Mouse (Mus musculus) right cerebral cortex, postnatal 14 days (tissue): Measurements from ENCODE around the gene Mpo.

Experiments
- DNase-seq: peaks from one replicate; pipeline ENCODE4 v3.0.0; 2022

The Mpo gene

DNA sequence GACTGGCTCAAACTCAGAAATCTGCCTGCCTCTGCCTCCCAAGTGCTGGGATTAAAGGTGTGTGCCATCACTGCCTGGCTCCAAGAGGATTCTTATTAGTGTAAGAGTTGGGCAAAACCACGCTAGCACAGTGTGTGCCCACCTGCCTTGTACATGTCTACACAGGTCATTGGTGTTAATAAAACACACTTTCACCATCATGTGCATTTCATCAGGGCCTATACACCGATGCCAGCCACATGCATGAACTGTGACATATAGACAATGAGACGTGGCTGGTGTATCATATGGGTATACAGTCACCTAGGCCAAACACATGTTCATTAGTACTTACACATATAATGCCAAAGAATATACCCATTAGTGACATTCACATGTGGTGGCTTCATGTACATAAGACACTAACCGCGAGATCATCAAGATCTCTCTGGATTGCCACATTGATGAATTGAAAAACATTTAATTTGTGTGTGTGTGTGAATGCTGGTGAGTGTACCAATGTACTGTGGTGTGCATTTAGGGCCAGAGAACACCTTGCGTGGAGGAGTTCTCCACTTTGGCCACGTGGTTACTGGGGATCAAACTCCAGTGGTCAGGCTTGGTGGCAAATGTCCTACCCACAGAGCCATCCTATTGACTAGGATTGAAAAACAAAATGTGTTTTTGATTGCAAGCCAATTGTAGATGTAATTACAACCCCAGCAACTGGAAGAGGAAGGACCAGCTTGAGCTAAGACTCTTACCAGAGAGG is 35.0 kb upstream of the Mpo start:
- no peak for DNase-seq

DNA sequence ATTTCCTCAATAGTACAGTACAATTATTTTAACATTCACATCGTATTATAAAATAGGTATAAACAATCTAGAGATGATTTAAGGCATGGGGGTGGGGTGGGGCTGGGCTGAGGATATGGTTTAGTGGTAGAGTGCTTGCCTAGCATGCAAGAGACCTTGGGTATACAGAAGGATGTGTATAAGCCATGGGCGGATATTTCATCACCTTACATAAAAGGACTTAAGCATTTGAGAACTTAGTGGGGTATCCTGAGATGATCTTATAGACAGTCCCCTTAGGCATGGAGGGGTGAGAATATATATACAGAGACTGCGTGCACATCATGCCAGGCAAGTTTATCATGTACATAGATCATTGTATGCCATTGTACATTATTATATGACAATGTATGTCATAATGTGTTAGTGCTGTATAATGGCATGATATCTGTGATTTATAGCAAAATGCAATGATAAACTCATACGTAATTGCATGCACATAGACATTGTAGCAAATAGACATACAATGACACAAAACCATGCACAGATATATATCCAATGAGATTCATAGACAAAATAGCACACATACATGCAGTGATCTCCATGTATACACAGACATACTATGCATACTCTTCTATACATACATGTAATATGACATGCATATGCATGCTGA is 34.3 kb upstream of the Mpo start:
- no peak for DNase-seq

DNA sequence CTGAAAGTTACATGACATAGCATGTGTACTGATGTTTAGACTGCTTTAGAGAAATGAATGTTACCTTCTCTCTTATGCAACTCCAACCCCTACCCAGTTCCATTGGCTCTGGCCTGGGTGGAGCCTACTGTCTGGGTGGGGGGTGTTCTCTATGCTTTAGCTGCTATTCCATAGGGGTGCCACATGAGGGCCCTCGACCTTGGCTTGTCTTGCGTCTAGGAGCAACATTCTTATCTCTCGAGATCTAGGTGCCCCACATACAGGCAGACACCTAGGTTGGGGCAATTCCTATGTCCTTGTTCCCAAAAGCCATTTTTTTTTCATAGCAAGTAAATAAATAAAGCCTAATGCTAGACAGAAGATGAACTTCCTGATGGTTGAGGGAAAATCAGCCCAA is 33.8 kb upstream of the Mpo start:
- peak; percentile 62 for DNase-seq

DNA sequence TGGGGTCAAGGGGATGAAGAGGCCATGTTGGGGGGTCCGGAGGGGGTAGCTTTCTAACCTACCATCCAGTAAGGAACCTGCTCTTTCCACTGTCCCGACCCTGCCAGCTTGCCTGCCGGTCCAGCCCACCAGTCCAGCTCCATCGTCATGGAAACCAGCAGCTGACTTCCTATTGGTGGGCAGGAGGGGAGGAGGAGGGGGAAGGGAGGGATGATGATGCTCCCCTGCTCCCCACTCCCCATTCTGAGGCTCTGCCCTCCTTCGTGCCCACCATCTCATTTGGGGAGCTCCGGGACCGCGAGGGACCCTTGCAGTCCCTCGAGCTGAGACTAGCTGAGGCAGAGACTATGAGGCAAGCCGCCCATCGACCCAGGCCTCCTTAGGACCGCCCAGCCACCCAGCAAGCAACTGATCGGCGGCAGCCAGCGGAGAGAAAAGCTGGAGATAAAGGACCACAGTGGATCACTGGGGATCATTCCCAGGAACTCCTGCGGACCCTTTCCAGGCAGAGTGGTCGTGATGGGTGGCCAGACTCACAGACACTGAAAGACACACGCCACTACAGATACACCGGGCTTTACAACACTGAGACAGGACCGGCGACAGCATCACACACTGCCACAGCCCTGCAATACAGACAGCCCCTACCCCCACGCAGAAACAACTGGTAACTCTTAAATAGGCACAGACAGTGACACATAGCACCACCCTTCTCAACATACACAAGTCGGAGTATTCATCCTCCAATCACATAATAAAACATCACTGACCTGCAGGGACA is 32.9 kb upstream of the Mpo start, which contains the start of gene Tspoap1:
Gene Tspoap1 (plus strand): TSS at position 241 of the 781 bp plus-strand sequence.
- DNase-seq, result peak; percentile 73

DNA sequence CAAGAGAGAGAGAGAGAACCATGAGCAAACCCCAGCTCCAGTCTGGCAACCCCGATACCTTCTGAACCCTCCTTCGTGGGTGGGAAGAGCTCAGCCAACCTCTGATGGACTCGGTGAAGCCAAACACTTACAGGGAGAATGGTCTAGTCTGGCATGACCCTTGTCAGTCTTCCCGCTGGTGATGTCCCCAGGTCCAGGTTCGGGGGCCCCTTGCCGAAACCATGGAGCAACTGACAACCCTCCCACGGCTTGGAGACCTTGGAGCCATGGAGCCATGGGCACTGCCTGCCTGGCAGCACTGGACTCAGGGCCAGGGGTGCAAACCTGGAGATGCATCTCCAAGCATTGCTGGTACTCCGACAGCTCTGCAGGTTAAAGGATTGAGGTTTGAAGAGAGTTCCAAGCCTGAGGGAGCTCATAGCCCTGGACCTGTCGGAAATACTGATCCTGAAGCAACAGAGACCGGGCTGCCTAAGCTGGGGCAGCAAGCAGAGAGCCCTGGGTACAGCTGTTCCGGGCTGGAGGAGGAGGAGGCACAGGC is 32.1 kb upstream of the Mpo start:
- no peak for DNase-seq

- DNase-seq, result no peak
Measured at GRCm38 (mm10) chr11:87761806-87762701, 31.3 kb upstream of the Mpo start.

DNA sequence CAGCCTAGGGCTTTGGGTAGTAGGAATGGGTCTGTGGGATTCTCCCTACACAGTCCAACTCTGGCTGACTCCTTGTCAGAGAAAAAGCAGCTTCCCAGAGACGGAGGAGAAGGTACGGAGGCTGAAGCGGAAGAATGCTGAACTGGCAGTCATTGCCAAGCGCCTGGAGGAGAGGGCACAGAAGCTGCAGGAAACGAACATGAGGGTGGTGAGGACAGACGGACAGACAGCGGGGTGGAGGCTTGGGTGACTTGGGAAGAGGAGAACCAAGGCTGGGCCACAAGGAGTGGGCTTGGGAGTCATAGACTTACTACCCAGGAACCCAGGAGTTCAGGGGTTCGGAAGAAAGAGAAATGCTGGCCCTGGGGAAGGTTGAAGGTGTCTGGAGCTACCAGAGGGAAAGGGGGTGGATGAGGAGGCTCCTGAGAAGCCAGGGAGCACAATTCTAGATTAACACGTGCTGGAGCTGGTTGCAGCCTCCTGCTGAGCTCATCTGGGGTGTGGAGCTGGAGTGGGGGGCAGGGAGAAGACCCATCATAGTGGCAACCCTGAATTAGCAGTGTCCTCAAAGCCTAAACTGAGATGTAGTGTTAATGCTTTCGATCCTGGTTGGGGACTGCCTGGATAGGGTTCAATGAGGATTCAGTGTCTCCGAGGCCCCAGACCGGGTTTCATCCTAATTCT is 30.5 kb upstream of the Mpo start:
- peak; percentile 31 for DNase-seq

GRCm38 (mm10) chr11:87763511-87763987 is 29.8 kb upstream of the Mpo start:
- peak; percentile 79 for DNase-seq

DNA sequence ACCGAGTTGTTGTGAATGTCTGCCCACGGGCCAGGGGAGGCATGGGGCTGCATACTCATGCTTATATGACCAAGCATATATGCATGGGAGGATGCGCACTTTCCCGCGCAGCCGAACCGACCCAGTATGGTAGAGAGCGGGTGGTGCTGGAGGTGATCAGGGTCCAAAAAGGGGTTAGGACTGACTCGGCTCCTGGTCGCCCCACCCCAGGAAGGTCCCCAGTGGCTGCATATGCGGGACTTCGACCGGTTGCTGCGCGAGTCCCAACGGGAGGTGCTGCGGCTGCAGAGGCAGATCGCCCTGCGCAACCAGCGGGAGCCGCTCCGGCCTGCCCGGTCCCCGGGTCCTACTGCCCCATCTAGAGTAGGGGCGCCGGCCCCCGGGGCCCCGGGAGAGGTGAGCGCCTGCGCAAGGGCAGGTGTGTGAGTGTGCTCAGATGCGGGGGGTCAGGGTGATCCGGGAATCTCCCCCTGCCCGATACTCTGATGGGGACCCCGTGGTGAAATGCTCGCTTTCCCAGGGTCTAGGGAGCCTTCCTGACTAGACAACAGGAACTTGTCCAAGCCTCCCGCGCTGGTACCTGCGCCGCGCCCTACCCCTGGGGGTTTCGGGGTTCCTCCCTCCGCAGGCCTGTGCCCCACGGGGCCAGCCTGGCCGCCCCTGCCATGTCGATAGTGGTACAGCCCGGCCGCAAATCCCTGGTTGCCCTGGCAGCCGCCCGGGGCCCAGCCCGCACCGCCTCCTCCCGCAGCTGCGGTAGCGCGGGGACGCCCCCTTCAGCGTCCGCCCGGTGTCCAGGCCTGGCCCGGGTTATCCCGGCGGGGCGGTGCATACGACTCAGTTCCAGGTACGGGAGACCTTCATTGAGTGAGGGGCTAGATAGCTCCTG is 29.1 kb upstream of the Mpo start:
- peak; percentile 67 for DNase-seq

GRCm38 (mm10) chr11:87768745-87769144 is 24.6 kb upstream of the Mpo start:
- no peak for DNase-seq

DNA sequence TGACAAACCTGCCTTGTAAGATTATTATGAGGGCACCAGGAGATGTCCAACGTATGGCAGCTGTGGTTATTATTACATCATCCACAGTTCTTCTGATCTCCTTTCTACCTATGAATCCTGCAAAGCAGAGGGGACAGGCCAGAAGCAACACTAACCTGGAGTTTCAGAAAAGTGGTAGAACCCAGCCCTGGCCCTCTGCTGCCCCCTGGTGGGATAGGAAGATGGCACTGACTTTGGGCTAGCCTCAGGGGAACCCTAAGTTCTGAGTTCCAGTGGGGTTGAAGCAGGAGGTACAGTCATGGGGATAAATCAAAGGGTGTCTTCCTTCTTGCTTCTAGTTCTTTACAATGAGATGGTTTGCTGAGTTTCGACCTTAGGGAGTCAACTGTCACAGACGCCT is 22.4 kb upstream of the Mpo start:
- peak; percentile 81 for DNase-seq

GRCm38 (mm10) chr11:87772354-87772753 is 21.0 kb upstream of the Mpo start:
- DNase-seq, result no peak

- DNase-seq, result peak; percentile 54
Measured at GRCm38 (mm10) chr11:87778100-87778765, 15.1 kb upstream of the Mpo start.

DNA sequence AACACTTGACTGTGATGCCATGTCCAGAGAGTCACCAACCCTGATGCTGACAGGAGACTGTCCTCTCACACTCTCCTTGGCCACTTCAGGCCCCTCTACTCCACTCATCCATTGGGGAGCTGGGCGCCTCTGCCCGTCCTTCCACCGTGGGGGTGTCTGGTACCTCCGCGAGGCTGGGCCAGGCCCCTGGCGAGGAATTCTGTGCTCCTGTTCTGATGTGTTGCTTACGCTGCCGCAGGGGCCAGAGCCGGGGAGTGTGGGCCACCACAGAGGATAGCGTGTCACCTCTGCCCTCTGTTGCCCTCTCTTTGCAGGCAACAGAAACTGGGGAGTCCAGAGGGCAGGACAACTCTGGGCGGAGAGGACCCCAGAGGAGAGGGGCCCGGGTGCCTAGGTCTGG is 14.5 kb upstream of the Mpo start:
- DNase-seq, result no peak

DNA sequence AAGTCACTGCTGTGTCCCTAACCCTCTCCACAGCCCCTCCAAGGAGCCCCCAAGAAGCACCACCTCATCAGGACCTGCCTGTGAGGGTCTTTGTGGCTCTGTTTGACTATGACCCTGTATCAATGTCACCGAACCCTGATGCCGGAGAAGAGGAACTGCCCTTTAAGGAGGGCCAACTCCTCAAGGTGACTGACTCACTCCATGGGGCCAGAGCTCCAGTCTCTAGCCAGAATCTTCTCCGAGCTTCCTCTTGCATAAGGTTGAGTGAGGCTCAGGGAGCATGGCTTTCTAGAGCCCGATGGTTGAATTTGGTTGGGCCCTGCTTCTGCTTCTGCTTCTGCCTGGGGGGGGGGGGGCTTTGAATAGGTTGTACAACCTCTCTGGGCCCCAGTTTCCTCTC is 14.0 kb upstream of the Mpo start:
- DNase-seq, result no peak

DNA sequence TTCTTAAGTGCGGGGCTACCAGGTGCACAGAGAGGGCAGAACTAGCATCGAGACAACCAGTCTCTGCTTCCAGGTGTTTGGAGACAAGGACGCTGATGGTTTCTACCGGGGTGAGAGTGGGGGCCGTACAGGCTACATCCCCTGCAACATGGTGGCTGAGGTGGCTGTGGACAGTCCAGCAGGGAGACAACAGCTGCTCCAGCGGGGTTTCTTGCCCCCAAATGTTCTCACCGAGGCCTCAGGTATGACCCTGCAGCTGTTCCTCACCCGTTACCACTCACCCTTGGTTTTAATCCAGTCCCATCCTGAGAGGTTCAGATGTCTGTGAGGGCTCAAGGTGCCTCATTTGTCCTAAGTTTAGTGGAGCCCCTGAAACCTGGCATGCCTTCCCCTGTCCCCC is 13.3 kb upstream of the Mpo start:
- DNase-seq, result no peak

DNA sequence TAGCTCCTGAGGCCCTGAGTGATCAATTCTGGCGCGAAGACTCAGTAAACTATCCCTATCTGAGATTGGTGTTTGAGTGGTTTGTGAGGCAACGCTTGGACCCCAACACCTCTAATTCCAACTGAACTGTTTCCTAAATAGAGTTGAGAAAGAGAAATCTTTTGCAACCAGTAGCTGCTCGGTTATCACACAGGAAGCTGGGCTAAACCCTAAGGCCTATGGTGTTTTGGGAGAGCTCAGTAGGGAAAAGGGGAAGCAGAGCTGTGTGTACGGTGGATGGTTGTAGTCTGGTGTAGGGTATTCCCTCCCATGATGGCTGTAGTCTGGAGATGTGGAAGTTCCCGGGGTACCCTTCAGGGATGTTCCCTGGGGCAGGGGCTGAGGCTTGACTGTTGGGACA is 3.3 kb upstream of the Mpo start:
- DNase-seq, result no peak

GRCm38 (mm10) chr11:87801711-87802275 is 8.4 kb downstream of the Mpo start:
- peak; percentile 27 for DNase-seq

DNA sequence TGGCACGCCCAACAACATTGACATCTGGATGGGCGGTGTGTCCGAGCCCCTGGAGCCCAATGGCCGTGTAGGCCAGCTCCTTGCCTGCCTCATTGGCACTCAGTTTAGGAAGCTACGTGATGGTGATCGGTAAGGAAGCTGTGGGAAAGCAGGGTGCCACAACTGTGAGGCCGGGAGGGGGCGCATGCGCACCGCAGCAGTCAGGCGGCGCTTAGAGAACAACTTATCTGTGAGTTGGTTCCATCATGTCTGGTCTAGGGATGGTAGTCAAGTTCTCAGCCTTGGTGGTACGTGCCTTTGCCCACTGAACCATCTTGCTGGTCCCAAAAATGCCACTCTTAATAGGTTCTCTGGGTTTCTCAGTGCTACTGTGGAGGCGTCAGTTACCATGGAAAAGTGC is 9.2 kb downstream of the Mpo start:
- DNase-seq, result no peak

GRCm38 (mm10) chr11:87805448-87805847 is 12.1 kb downstream of the Mpo start:
- no peak for DNase-seq
